Mouse (Mus musculus) liver, postnatal 0 days (tissue): Measurements from ENCODE around the gene Rims1. TPM values are rescaled to one million over a fixed set of nuclear protein-coding genes. Genes with fewer than 3 reads are reported as not detected.

Experiments used
- ATAC-seq: fragments of 200-750 bp; cut with Nextera tagmentation; 2 replicates; pipeline ENCODE4 v1.8.0; 2017; ENCODE audit warnings: mild to moderate bottlenecking, moderate library complexity
- DNase-seq: peaks from one replicate; pipeline ENCODE4 v3.0.0-alpha.2; 2016
- H3K27ac ChIP-seq: fragments of 300-500 bp; sonication (generic); 2 replicates; pipeline ENCODE4 v1.5.1; 2014; ENCODE audit warnings: antibody characterized with exemption, moderate library complexity, mild to moderate bottlenecking, low read depth
- H3K27me3 ChIP-seq: fragments of 300-500 bp; sonication (generic); 2 replicates; pipeline ENCODE4 v1.6.1; 2014; ENCODE audit warnings: low read length, control low read depth, mixed read lengths; ENCODE audit not compliant: insufficient read depth
- H3K36me3 ChIP-seq: fragments of 300-500 bp; sonication (generic); replicated peaks from 2 replicates; pipeline ENCODE4 v1.6.1; 2014; ENCODE audit warnings: mild to moderate bottlenecking, control low read depth, low read length, moderate library complexity, mixed read lengths; ENCODE audit not compliant: insufficient read depth
- H3K4me1 ChIP-seq: fragments of 300-500 bp; sonication (generic); 2 replicates; pipeline ENCODE4 v1.6.1; 2014; ENCODE audit warnings: antibody characterized with exemption, mild to moderate bottlenecking, control low read depth; ENCODE audit not compliant: insufficient read depth
- H3K4me2 ChIP-seq: fragments of 300-500 bp; sonication (generic); 2 replicates; pipeline ENCODE4 v1.6.1; 2014; ENCODE audit warnings: low read depth, mild to moderate bottlenecking, low read length, moderate library complexity, mixed read lengths
- H3K4me3 ChIP-seq: fragments of 300-500 bp; sonication (generic); 2 replicates; pipeline ENCODE4 v1.5.1; 2014; ENCODE audit warnings: low read depth, low read length
- H3K9ac ChIP-seq: fragments of 300-500 bp; sonication (generic); replicated peaks from 2 replicates; pipeline ENCODE4 v1.6.1; 2014; ENCODE audit warnings: mild to moderate bottlenecking, moderate library complexity
- H3K9me3 ChIP-seq: fragments of 300-500 bp; sonication (generic); 2 replicates; pipeline ENCODE4 v1.6.1; 2016; ENCODE audit warnings: mild to moderate bottlenecking, control low read depth, low read length, mixed read lengths
- CTCF ChIP-seq: sonication (generic); IDR thresholded peaks from 2 replicates; pipeline ENCODE4 v1.5.1; 2016; ENCODE audit warnings: antibody characterized with exemption, low read depth
- EP300 ChIP-seq: IDR thresholded peaks from 2 replicates; pipeline ENCODE4 v1.6.1; 2016; ENCODE audit warnings: antibody characterized with exemption, low read depth, mild to moderate bottlenecking
- WGBS: fragments of 180-500 bp; shearing (Covaris S2); extraction: QIAGEN DNeasy Blood & Tissue Kit; methylation state at CpG from one replicate; pipeline ENCODE4 v1.1.7; 2014; ENCODE audit not compliant: insufficient replicate concordance; 5-methylcytosine and 5-hydroxymethylcytosine counted together
- polyA plus RNA-seq: library from polyadenylated mRNA; unstranded; fragments of >200 nt; fragmentation: Nextera tagmentation; extraction: Ambion mirVana; gene quantifications from 2 replicates; pipeline ENCODE4 v1.2.1, GENCODE M21; 2015

Gene Rims1
- polyA plus RNA-seq, 1 experiment from 2014 or later = not detected

DNA sequence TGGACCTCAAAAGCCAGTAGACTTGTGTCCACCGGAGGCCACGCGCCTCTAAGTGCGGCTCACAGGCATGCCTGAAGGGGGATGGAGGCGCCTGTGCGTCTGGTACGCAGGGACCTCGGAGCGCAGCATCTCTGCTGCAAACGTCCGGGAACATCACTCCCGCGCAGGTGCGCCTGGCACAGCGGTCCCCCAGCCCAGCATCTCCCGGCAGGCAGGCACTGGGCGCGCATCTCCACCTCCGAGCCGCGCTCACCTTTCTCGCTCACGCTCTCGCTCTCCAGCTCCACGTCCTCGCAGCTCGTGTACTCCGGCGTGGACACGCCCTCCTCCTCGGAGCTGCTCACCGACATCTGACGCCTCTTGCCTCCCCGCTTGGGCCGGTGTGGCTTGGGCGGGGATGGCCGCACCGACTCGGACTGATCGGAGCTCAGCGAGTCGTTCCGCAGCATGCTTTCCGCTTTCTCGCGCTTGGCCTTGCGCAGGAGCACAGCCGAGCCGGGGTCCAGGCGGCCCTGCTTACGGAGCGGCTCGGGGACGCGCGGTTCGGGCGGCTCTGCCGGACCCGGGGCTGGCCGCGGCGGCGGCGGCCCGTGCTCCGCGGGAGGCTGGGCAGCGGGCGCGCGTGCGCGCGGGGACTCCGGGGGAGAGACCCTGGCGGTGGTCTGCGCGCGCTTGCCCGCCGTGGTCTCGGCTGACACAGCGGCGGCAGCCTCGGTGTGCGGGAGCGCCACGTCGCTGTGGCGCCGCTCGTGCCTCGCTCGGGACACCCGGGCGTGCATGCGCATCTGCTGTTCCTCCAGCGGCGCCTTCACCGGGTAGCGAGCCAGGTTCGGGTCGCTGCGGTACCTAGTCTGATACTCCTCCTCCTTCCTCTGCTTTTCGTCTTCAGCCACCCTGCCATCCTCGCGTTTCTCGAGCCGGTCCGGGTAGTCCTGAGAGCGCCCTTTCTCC is 272.4 kb downstream of the Rims1 start:
- peak overlapping the region; percentile 37 for H3K4me3 ChIP-seq
- H3K4me1 ChIP-seq = no peaks in the 10 kb centered on the region
- H3K27ac ChIP-seq = no peak overlapping the region
- H3K9me3 ChIP-seq = no peaks in the 10 kb centered on the region
- peak; percentile 15 for DNase-seq
- TF ChIP-seq CTCF (no peak), EP300 (no peak)
- no peaks in the 10 kb centered on the region for H3K36me3 ChIP-seq
- WGBS = 3% methylated on average over 84 of the region's 112 CpGs
- H3K4me2 ChIP-seq = peak overlapping the region; percentile 72
- H3K9ac ChIP-seq = no peak overlapping the region
- no peak; the same call in 1 of the 2 replicates for ATAC-seq
- H3K27me3 ChIP-seq = peaks cover 28% of the 10 kb centered on the region

GRCm38 (mm10) chr1:22515103-22515502 is 290.7 kb downstream of the Rims1 start:
- H3K36me3 ChIP-seq = no peaks in the 10 kb centered on the region
- no peaks in the 10 kb centered on the region for H3K4me1 ChIP-seq
- H3K9ac ChIP-seq = no peak overlapping the region
- DNase-seq (no peak), ATAC-seq (no peak)
- WGBS = 66% methylated on average over 4 of the region's 4 CpGs
- no peak overlapping the region for H3K27ac ChIP-seq
- no peaks in the 10 kb centered on the region for H3K27me3 ChIP-seq
- no peaks in the 10 kb centered on the region for H3K9me3 ChIP-seq
- H3K4me2 ChIP-seq = no peak overlapping the region
- H3K4me3 ChIP-seq = no peak overlapping the region
- TF ChIP-seq EP300 (no peak), CTCF (no peak)

GRCm38 (mm10) chr1:22512421-22512820 is 293.4 kb downstream of the Rims1 start:
- WGBS = 80% methylated on average over 16 of the region's 16 CpGs
- H3K4me3 ChIP-seq = no peak overlapping the region
- ATAC-seq = no peak
- H3K4me2 ChIP-seq = no peak overlapping the region
- H3K27ac ChIP-seq = no peak overlapping the region
- no peaks in the 10 kb centered on the region for H3K9me3 ChIP-seq
- TF ChIP-seq CTCF (no peak), EP300 (no peak)
- no peak overlapping the region for H3K9ac ChIP-seq
- DNase-seq = no peak
- H3K36me3 ChIP-seq = no peaks in the 10 kb centered on the region
- no peaks in the 10 kb centered on the region for H3K27me3 ChIP-seq
- no peaks in the 10 kb centered on the region for H3K4me1 ChIP-seq

GRCm38 (mm10) chr1:22511614-22512013 is 294.2 kb downstream of the Rims1 start:
- H3K4me3 ChIP-seq = no peak overlapping the region
- H3K9ac ChIP-seq = no peak overlapping the region
- H3K9me3 ChIP-seq = no peaks in the 10 kb centered on the region
- H3K27me3 ChIP-seq = no peaks in the 10 kb centered on the region
- H3K27ac ChIP-seq = no peak overlapping the region
- DNase-seq (no peak), ATAC-seq (no peak)
- TF ChIP-seq EP300 = no peak
- no peak for TF ChIP-seq CTCF
- H3K36me3 ChIP-seq = no peaks in the 10 kb centered on the region
- 73% methylated on average over 9 of the region's 9 CpGs for WGBS
- H3K4me2 ChIP-seq = no peak overlapping the region
- H3K4me1 ChIP-seq = no peaks in the 10 kb centered on the region

GRCm38 (mm10) chr1:22508735-22509615 is 296.8 kb downstream of the Rims1 start:
- Histone ChIP-seq H3K27ac (no peak overlapping the region), H3K27me3 (no peaks in the 10 kb centered on the region), H3K4me3 (no peak overlapping the region), H3K4me1 (no peaks in the 10 kb centered on the region), H3K4me2 (no peak overlapping the region), H3K36me3 (no peaks in the 10 kb centered on the region), H3K9me3 (no peaks in the 10 kb centered on the region), H3K9ac (no peak overlapping the region)
- ATAC-seq (no peak), DNase-seq (no peak)
- 71% methylated on average over 11 of the region's 11 CpGs for WGBS
- TF ChIP-seq CTCF = no peak
- TF ChIP-seq EP300 = no peak
